Mouse (Mus musculus) 3T3-L1 (cell line): ENCODE results near the gene Rcor3.
A peak's percentile ranks its signal among the peaks of the same experiment; 100 is the strongest.

Experiments
- DNase-seq: peaks from one replicate; pipeline ENCODE4 v3.0.0-alpha.2; 2015; ENCODE audit warnings: low read depth, low spot score

Rcor3 gene

GRCm38 (mm10) chr1:192070618-192071051, 67.2 kb downstream of the Rcor3 start:
- peak; percentile 79 for DNase-seq

- DNase-seq, result peak; percentile 94
Observed at GRCm38 (mm10) chr1:192069971-192070591, 67.8 kb downstream of the Rcor3 start.

DNA sequence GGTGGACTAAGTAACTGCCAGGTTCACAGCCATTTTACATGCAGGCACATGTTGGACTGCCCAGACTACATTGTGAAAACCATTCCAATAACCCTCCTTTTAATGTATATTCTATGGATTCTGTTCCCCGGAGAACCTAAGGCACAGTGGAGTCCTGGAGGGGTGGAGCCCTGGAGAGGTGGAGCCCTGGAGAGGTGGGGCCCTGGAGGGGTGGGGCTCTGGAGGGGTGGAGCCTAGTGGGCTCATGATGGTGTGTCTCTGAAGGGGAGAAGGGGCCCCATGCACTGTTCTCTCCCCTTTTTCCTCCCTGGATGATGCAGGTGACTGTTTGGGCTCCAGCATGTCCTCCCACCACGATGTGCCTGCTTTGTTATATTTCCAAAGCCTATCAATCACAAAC, 69.7 kb downstream of the Rcor3 start:
- no peak for DNase-seq

DNA sequence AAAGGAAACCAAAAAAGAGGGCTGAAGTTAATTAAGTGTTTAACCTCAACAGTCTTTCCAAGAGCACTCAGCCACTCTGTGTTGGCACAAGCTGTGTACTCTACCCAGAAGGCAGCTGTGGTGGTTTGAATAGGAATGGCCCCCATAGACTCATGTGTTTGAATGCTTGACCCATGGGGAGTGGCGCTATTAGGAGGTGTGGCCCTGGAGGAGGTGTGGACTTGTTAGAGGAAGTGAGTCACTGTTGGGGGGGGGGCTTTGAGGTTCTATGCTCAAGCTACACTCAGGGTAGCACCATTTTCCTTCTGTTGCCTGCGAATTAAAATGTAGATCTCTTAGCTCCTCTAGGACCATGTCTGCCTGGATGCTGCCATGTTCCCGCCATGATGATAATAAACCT, 70.9 kb downstream of the Rcor3 start:
- no peak for DNase-seq

DNA sequence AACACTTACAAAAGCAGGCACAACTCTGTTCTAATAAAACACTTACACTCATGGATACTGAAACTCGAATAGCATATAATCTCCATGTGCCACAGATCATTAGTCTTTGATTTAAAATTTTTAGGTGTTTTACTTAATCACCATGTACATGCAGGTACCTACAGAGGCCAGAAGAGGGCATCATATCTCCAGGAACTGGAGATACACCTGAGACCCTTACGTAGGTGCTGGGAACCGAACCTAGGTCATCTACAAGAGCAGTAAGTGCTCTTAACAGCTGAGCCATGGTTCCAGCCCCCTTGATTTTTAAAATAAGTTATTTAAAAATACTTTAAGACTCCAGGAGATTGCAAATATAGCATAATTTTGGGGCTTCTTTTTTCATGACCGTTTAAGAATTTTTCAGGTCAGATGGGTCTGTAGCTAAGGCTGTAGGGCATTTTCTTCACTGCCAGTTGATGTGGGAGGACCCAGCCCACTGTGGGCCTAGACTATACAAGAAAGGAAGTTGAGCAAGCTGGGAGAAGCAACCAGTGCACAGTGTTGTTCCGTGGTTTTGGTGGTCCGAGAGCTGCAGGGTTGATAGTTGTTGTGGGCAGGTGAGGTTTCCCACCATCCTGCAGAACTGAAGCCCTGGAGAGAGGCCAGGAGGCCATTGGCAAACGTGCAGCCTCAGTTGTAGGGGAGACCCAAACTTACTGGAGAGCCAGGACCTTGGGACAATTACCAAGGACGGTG, 74.5 kb downstream of the Rcor3 start:
- DNase-seq, result no peak

DNA sequence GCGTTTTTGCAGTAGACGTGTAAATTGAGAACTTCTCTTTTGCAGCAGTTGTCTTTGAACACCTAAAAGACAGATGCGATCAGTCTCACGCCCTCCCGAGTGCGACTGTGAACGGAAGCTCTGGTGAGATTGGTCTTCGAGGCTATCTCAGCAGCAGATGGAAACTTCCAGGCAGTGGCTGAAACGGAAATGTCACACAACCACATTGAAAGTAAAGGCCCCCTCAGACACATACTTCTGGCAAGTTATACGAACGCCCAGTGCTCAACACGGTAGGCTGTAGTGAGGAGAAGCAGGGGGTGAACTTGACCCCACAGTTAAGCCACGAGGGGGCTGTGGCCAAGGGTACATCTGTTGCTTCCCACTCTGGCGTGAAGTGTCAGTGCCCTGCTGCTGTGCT, 75.2 kb downstream of the Rcor3 start:
- DNase-seq, result no peak

DNA sequence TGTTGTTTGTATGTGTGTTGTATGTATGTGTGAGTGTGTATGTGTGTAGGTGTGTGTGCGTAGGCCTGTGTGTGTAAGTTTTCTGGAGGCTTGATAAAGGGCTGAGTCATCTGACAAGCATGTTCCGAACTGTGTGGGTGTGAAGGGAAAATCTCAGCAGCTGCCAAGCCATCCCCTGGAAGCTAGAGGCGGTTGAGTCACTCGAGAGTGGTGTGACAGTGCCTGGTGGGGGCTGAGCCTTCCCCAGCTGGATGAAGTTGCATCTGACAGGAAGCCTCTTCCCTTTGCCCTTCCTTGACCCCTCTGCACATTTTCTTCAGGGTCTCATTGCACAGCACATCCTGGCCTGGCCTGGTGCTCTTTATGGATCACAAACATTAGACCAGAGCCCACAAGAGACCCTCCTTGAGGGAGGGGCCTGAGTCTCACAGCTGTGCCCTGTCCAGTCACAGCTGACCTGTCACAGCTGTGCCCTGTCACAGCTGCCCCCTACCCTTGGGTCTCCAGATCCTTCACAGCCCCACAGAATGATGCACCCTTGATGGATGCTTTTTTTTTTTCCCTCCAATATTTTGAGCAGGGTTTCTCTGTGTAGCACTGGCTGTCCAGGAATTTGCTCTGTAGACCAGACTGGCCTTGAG, 76.1 kb downstream of the Rcor3 start:
- peak; percentile 98 for DNase-seq

GRCm38 (mm10) chr1:192058911-192059310, 79.0 kb downstream of the Rcor3 start:
- DNase-seq, result no peak

DNA sequence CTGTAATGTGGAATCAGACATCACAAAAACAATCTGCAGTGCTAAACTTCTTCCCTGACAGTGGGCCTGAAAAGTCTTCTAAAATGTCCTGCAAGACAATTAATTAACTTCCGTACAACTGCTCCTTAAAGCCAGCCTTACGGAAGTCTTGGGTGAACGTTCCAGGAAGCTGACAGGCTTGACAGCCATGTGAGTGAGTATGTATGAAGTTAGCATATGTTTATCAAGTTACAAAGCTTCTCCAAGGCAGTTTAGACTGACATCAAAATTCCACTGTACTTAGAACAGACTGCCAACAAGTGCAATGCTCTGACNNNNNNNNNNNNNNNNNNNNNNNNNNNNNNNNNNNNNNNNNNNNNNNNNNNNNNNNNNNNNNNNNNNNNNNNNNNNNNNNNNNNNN, 84.1 kb downstream of the Rcor3 start:
- no peak for DNase-seq

DNA sequence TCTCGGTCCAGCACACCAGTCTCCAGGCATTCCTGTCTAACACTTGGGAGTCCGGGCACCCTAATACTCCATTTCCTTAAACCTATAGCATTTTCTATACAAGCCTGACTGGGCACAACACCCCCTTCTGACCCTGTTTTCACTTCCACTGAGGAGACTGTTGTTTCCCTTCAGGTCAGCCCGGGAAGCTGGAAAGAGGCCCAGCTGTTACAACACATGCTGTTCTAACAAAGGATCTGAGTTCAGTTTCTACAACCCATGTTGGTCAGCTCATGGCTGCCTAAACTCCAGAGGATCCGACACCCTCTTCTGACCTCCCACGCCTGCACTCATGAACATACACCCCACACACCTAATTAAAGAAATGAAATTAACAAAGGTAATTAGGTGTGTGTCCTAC, 84.9 kb downstream of the Rcor3 start:
- no peak for DNase-seq

DNA sequence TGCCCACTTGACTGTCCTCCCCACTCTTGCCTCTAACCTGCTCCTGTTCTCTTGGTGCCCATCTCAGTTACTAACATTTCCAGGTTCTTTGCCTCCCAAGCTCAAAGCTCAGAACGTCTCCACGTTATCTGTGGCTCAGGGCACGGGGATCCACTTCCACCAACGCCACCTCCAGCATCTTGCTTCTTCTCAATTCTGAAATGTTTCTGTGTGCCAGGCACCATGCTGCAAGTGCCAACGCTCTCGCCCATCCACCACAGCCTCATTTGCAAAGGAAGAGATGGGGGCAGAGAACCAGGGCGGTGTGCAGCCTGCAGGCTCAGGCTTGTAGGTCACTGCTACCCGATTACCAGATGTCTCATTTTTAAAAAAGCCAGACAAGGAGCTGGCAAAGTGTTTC, 85.4 kb downstream of the Rcor3 start:
- no peak for DNase-seq
